Mouse (Mus musculus) liver, embryonic 14.5 days (tissue): Measurements from ENCODE around the gene Fam71b. TPM values are rescaled to one million over a fixed set of nuclear protein-coding genes. Genes with fewer than 3 reads are reported as not detected.

Source experiments
- ATAC-seq: fragments of 200-750 bp; cut with Nextera tagmentation; 2 replicates; pipeline ENCODE4 v1.8.0; 2017; ENCODE audit warnings: moderate number of reproducible peaks, mild to moderate bottlenecking, moderate library complexity; ENCODE audit not compliant: insufficient read depth
- DNase-seq, 3 experiments: peaks; one replicate each; pipeline ENCODE4 v3.0.0-alpha.2; 2012 to 2013; ENCODE audit warnings: low read depth in 3 of 3, low spot score in 3 of 3
- H3K27ac ChIP-seq: fragments of 300-500 bp; sonication (generic); 2 replicates; pipeline ENCODE4 v1.5.1; 2014; ENCODE audit warnings: moderate library complexity, mild to moderate bottlenecking, control low read depth, inconsistent platforms
- H3K27me3 ChIP-seq: fragments of 300-500 bp; sonication (generic); 2 replicates; pipeline ENCODE4 v1.6.1; 2014; ENCODE audit warnings: mild to moderate bottlenecking, low read length, moderate library complexity; ENCODE audit not compliant: control insufficient read depth, insufficient read depth
- H3K36me3 ChIP-seq: fragments of 300-500 bp; sonication (generic); replicated peaks from 2 replicates; pipeline ENCODE4 v1.6.1; 2014; ENCODE audit warnings: low read depth; ENCODE audit not compliant: control insufficient read depth, insufficient read depth
- H3K4me1 ChIP-seq, 2 experiments: fragments of 200-500 bp in 1 of 2; fragments of 300-500 bp in 1 of 2; sonication (generic) in 1 of 2; replicated peaks; 2 replicates each; pipeline ENCODE4 v1.6.1; 2012 to 2014; ENCODE audit warnings: antibody characterized with exemption in 1 of 2, inconsistent platforms in 1 of 2, low read length in 1 of 2; ENCODE audit not compliant: control insufficient read depth in 2 of 2, insufficient read depth in 2 of 2
- H3K4me2 ChIP-seq: fragments of 300-500 bp; sonication (generic); 2 replicates; pipeline ENCODE4 v1.6.1; 2014; ENCODE audit warnings: low read depth, mild to moderate bottlenecking, control low read depth, moderate library complexity
- H3K4me3 ChIP-seq, 2 experiments: fragments of 200-500 bp in 1 of 2; fragments of 300-500 bp in 1 of 2; sonication (generic) in 1 of 2; 2 replicates each; pipeline ENCODE4 v1.5.1; 2012 to 2014; ENCODE audit warnings: low read depth in 2 of 2, low read length in 2 of 2, mild to moderate bottlenecking in 2 of 2, control low read depth in 1 of 2, inconsistent platforms in 1 of 2, moderate library complexity in 1 of 2; ENCODE audit not compliant: insufficient read depth in 1 of 2
- H3K9ac ChIP-seq: fragments of 300-500 bp; sonication (generic); replicated peaks from 2 replicates; pipeline ENCODE4 v1.6.1; 2014; ENCODE audit warnings: mild to moderate bottlenecking, control low read depth, moderate library complexity
- H3K9me3 ChIP-seq: fragments of 300-500 bp; sonication (generic); 2 replicates; pipeline ENCODE4 v1.6.1; 2016; ENCODE audit warnings: low read length, mixed read lengths; ENCODE audit not compliant: control insufficient read depth
- CTCF ChIP-seq: IDR thresholded peaks from 2 replicates; pipeline ENCODE4 v1.5.1; 2016; ENCODE audit warnings: antibody characterized with exemption, low read depth, control low read depth
- EP300 ChIP-seq: IDR thresholded peaks from 2 replicates; pipeline ENCODE4 v1.6.1; 2016; ENCODE audit warnings: antibody characterized with exemption, low read depth
- WGBS: fragments of 180-500 bp; shearing (Covaris S2); extraction: QIAGEN DNeasy Blood & Tissue Kit; methylation state at CpG from one replicate; pipeline ENCODE4 v1.1.7; 2014; ENCODE audit not compliant: insufficient replicate concordance; 5-methylcytosine and 5-hydroxymethylcytosine counted together
- polyA plus RNA-seq, 2 experiments: library from polyadenylated mRNA; depleted of rRNA in 1 of 2; stranded (reverse) in 1 of 2; unstranded in 1 of 2; fragments of >200 nt; fragmentation: Nextera tagmentation in 1 of 2; extraction: Ambion mirVana in 1 of 2; gene quantifications; 2 replicates each; pipeline versions ENCODE4 v1.2.1 to v1.2.3; 2012 to 2014

Fam71b gene
- polyA plus RNA-seq, 2 experiments, result 0.03 TPM; not detected in 1

DNA sequence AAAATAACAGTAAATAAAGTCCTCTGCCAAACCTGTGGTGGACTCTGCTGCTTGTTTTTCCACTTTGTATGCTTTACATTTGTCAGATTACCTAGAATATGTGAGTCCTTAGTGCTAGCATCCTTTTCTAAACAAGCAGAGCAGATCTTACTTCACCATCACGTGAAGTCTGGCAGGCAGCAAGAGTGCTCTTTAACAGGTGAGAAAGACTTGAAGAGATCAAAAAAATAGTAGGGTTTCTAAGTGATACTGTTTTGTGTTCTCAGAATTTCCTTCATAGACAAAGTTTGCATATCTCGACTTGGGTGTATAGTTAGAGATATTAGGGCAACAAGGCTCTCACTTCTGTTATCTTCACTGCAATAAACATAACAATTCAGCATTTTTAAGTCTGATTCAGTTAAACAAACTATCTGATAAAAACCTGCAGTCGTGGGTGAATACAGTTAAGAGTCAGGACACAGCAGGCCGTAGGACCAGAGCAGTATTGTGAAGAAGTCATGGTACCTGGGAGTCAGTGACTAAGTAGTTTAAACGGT, 42.7 kb downstream of the Fam71b start:
- TF ChIP-seq CTCF, result no peak
- TF ChIP-seq EP300, result peak; percentile 49
- no peaks in the 10 kb centered on the region for H3K27me3 ChIP-seq
- H3K9me3 ChIP-seq, result no peaks in the 10 kb centered on the region
- H3K9ac ChIP-seq, result peak overlapping the region; percentile 44
- peak overlapping the region; percentile 73 for H3K4me2 ChIP-seq
- DNase-seq (no peak), ATAC-seq (no peak)
- peaks cover 33% of the 10 kb centered on the region for H3K36me3 ChIP-seq
- H3K4me1 ChIP-seq, result peaks cover 32 to 36% of the 10 kb centered on the region in 2 experiments
- 15% methylated on average over 5 of the region's 5 CpGs for WGBS
- peak overlapping the region in 1 of 2 experiments; percentile 84; a peak in 2 of 4 replicates for H3K4me3 ChIP-seq
- H3K27ac ChIP-seq, result peak overlapping the region; percentile 34

DNA sequence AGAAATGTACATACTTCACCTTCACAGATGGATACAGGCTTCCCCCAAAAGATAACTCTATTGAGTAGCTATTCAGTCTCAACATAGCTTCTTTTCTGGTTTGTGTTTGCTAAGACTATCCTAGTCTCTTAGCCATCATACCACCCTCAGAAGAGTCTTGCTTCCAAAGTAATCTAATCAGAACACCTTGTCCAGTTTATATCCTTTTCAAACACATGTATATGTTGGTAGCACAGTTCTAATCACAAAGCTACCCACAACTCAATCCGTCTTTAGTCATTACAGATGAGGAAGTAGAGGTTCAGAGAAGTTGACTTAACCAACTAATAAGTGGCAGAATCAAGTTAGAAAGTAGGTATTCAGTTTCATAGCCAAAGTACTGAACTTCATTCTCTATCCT, 45.4 kb downstream of the Fam71b start:
- ATAC-seq (peak; percentile 40; the same call in 1 of the 2 replicates), DNase-seq (peak in 1 of 3 experiments; percentile 56)
- no peaks in the 10 kb centered on the region for H3K9me3 ChIP-seq
- no peaks in the 10 kb centered on the region for H3K27me3 ChIP-seq
- no peak overlapping the region; a peak in 1 of 4 replicates for H3K4me3 ChIP-seq
- peak overlapping the region; percentile 41 for H3K4me2 ChIP-seq
- TF ChIP-seq CTCF (no peak), EP300 (peak; percentile 82)
- no peak overlapping the region for H3K27ac ChIP-seq
- no peak overlapping the region for H3K9ac ChIP-seq
- peaks cover 17 to 21% of the 10 kb centered on the region in 2 experiments for H3K4me1 ChIP-seq
- 8% methylated on average over 1 of the region's 1 CpGs for WGBS
- H3K36me3 ChIP-seq, result peaks cover 33% of the 10 kb centered on the region

DNA sequence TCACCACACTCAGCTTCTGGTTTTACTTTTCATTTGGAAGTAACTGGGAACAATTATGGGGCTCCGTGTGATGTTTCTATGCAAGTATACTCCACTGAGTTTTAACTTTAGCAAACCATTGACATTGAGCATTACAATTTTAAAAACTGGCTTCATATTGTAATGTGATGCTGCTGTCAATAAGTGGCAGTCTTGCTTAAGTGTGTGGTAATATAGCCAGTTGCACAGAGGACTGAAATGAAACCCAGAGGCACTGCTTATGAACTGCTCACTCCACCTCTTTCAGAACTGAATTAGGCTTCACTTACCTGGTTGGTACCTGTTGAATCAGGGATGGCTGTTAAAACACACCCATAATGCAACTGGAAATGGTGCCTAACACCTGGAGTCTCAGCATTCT, 46.8 kb downstream of the Fam71b start:
- no peak for DNase-seq
- Histone ChIP-seq H3K36me3 (peaks cover 33% of the 10 kb centered on the region), H3K9ac (no peak overlapping the region), H3K4me1 (peaks cover 19 to 21% of the 10 kb centered on the region in 2 experiments), H3K9me3 (no peaks in the 10 kb centered on the region), H3K27me3 (no peaks in the 10 kb centered on the region), H3K4me2 (no peak overlapping the region), H3K4me3 (no peak overlapping the region), H3K27ac (no peak overlapping the region)
- WGBS, result 79% methylated on average over 1 of the region's 1 CpGs
- TF ChIP-seq CTCF (peak; percentile 28; the same call in 1 of the 2 replicates), EP300 (no peak)
- ATAC-seq, result no peak

DNA sequence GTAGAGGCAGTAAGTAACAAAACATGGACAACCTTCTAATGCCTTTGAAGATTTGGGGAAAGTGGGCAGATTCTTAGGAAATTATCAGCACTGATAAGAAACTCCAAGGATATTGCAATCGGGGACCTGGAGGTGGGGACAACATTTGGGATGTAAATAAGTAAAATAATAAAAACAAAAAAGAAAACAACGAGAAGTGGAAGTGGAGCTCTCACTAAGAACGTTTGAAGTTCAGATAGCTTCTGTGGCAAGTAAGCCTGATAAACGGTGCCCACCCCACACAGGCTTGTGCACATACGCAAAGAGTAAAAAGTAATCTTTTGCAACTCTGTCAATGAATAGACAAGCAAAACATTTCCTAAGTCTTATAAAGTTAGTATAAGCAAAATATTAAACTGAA, 47.6 kb downstream of the Fam71b start:
- Histone ChIP-seq H3K4me2 (no peak overlapping the region), H3K4me1 (peaks cover 14 to 17% of the 10 kb centered on the region in 2 experiments), H3K9me3 (no peaks in the 10 kb centered on the region), H3K27ac (no peak overlapping the region), H3K9ac (no peak overlapping the region), H3K36me3 (peaks cover 33% of the 10 kb centered on the region), H3K4me3 (no peak overlapping the region), H3K27me3 (no peaks in the 10 kb centered on the region)
- ATAC-seq, result no peak
- 71% methylated on average over 5 of the region's 5 CpGs for WGBS
- no peak for DNase-seq
- TF ChIP-seq EP300 (no peak), CTCF (no peak)

DNA sequence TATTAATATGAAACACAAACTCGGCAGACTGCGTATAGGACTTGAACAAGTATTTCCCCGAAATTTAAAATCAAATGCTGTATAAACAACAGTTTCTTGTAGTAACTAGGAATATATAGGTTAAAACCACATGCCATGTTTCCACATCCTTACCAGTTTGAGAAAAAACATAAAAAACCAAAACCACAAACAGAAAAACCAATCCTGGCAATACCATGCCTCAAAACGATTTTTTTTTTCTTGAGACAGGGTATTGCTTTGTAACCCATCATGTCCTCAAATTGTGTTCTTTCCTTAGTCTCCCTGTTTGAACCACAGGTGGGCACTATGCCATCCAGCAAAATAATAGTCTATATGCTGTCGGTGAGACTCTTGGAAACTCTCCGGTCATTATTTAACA, 49.8 kb downstream of the Fam71b start:
- Histone ChIP-seq H3K27ac (no peak overlapping the region), H3K4me2 (no peak overlapping the region), H3K4me3 (no peak overlapping the region), H3K9me3 (no peaks in the 10 kb centered on the region), H3K27me3 (no peaks in the 10 kb centered on the region), H3K4me1 (peaks cover 3 to 5% of the 10 kb centered on the region in 2 experiments; a peak in 3 of 4 replicates), H3K36me3 (peaks cover 21% of the 10 kb centered on the region), H3K9ac (no peak overlapping the region)
- no peak for ATAC-seq
- WGBS, result 74% methylated on average over 6 of the region's 6 CpGs
- TF ChIP-seq CTCF (no peak), EP300 (no peak)
- no peak for DNase-seq
